Mouse (Mus musculus) lung, postnatal 4 days (tissue): ENCODE data around the gene Cdc42ep1.
A peak's percentile ranks its signal among the peaks of the same experiment; 100 is the strongest.

Experiments
- DNase-seq, 2 experiments: peaks; one replicate each; pipeline ENCODE4 v3.0.0; 2021

Cdc42ep1 gene

GRCm38 (mm10) chr15:78878792-78879516, 36.5 kb downstream of the Cdc42ep1 start:
- DNase-seq, result peak; percentile 62 to 78

GRCm38 (mm10) chr15:78880432-78880831, 38.0 kb downstream of the Cdc42ep1 start:
- no peak for DNase-seq

- DNase-seq, result no peak
Observed at GRCm38 (mm10) chr15:78881828-78882227, 39.4 kb downstream of the Cdc42ep1 start.

DNA sequence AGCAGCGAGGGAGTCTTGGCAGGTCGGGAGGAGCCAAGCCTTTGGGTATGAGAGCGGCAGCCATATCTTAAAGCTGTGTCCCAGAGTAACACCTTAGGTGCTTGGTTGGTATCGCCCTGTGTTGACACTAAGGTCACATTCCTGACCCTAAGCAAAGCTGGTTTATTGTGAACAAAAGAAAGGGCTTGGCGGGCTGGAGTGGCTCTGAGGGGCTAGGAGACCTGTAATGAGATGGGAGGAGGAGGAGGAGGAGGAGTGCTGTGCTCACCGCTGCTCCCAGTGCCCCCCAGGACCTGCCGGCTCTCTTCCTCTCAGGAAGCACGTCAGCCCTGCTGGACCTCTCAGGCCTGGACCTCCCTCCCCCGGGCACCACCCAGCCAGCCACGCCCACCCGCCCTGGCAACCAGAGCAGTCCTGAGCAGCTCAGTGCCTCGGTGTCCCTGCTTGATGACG, 47.0 kb downstream of the Cdc42ep1 start:
- peak; percentile 50 to 59 for DNase-seq

DNA sequence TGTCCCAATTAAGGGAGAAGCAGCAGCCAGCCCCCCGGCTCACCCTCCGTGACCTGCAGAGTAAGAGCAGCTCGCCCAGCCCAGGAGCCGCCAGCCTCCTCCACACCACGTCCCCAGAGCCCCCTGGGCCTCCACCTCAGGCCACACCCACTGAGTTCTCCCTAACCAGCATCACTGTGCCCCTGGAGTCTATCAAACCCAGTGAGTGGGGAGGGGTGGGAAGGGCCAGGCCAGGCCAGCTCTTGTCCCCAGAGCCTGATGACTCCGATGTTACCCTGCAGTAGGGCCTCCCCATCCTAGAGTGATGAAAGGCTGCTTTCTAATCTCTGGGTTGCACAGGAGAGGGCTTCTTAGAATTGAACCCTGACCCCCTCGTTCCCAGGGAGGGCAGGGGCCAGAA, 50.0 kb downstream of the Cdc42ep1 start:
- DNase-seq, result no peak

GRCm38 (mm10) chr15:78894726-78895125, 52.3 kb downstream of the Cdc42ep1 start:
- peak in 1 of 2 experiments; percentile 53 for DNase-seq

DNA sequence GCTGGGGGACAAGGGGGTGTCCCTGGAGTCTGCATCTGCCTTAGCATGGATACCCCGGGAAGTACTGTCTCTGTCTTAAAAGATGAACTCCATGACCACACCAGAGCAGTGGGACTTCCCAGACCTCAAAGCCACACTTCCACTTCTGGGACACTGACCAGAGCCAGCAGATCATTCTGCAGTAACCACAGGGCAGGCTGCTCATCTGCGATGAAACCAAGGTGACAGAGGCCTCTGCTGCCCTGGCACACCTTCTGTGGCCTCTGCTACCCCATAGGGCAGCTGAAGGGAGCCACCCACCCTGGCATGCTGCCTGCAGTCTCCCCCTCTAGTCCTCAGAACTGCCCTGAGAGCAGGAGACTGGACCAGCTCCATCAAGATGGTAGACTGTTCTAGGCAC, 53.3 kb downstream of the Cdc42ep1 start:
- no peak for DNase-seq

- DNase-seq, result peak; percentile 63
Observed at GRCm38 (mm10) chr15:78896149-78896548, 53.7 kb downstream of the Cdc42ep1 start.

GRCm38 (mm10) chr15:78897488-78897887, 55.1 kb downstream of the Cdc42ep1 start:
- no peak for DNase-seq

- DNase-seq, result no peak
Observed at GRCm38 (mm10) chr15:78898507-78899001, 56.1 kb downstream of the Cdc42ep1 start.

DNA sequence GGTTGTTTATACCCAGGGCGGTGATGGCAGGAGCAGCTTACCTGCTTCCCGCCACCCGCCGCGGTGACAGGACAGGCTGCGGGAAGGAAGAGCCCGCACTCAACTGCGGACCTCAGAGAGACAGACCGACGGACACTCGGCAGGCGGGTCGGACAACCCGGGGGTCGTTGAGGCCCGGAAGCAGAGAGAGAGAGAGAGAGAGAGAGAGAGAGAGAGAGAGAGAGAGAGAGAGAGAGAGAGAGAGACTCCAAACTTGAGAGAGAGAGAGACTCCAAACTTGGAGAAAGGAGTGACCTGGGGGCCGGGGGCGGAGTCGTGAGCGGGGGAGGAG, 57.0 kb downstream of the Cdc42ep1 start, which contains the start of gene Gm49510:
Gm49510 (plus strand) TSS at position 259 of the 331 bp plus-strand sequence.
- no peak for DNase-seq

- DNase-seq, result peak; percentile 84 to 87
Observed at GRCm38 (mm10) chr15:78899740-78900584, 57.5 kb downstream of the Cdc42ep1 start, which contains the start of gene Sh3bp1. Gene Sh3bp1, plus strand, starts transcription at chr15:78899768.
